Mouse (Mus musculus) liver, embryonic 14.5 days (tissue): ENCODE data around the gene Rgs5.

Experiments used
- CTCF ChIP-seq: IDR thresholded peaks from 2 replicates; pipeline ENCODE4 v1.5.1; 2016; ENCODE audit warnings: antibody characterized with exemption, low read depth, control low read depth
- EP300 ChIP-seq: IDR thresholded peaks from 2 replicates; pipeline ENCODE4 v1.6.1; 2016; ENCODE audit warnings: antibody characterized with exemption, low read depth

DNA sequence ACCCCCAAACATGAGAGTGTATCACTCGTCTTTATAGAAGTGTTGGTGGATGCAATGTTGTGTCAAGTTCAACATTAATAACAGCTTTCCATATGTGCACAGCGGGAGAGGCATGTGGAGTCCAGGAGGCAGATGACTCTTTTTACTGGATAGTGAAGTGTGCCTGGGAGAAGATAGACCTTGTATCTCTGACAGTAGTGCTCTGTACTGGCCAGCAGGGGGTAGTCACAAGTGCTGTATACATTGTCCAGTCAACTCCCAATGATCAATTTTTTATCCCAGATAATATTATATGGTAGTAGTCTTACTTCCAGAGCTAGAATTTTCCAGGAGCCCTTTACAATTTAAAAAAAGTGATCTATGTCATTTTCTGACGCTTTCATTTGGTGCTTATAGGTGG lies 18.8 kb downstream of the Rgs5 start:
- TF ChIP-seq EP300 (no peak), CTCF (peak; percentile 20; the same call in 1 of the 2 replicates)
